Mouse (Mus musculus): ENCODE measurements at regions not wholly inside any gene's neighbourhood (a gene's known extent, or its start where the extent isn't known, plus 50 kb on each side); places are given as distances from the start of the nearest gene placed in this dataset.

DNA sequence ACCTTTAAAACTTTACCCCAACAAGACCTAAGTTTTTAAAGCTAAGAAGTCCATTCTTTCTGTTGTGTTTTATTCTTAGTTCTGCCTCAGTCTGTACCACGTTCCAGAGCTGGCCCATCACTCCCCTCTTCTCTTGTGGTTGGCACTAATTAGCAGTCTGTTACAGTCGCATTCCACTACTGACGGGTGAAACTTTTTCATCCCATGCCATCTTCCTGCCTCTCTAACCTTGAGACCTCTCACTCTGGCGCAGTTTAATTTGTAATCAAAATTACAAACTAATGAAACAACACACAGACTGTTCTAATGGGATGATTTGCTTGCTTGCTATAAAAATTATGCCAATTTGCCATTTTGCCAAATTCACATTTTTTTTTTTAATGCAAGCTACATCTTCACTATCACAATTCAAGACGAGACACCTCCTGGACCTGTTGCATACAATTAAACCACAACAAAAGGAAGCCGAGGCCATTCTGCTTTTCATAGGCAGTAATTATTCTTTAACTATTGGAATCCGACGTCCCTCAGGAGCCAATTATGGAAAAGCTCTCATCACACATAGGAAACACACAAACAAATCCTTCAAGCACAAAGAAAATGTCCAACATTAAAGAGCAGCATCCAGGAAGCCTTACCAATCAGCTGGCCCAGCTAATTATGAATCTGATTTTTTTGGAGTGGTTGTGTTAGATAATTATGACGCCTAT is 138.1 kb upstream of the Irx5 start:
- Histone ChIP-seq H3K4me1 (ENCODE audit: control insufficient read depth, insufficient read depth, low read depth, low read length) (no peaks in the 10 kb centered on the region), H3K36me3 (ENCODE audit: control insufficient read depth, insufficient read depth, low read length) (no peaks in the 10 kb centered on the region), H3K4me3 (ENCODE audit: low read length) (no peak overlapping the region), H3K4me2 (ENCODE audit: low read length) (no peak overlapping the region), H3K27me3 (replicated peaks; ENCODE audit: control insufficient read depth, insufficient read depth, low read length) (no peaks in the 10 kb centered on the region), H3K27ac (ENCODE audit: low read depth, low read length) (no peak overlapping the region), H3K9me3 (ENCODE audit: control insufficient read depth, low read length) (no peaks in the 10 kb centered on the region), H3K9ac (ENCODE audit: low read depth, low read length) (no peak overlapping the region)
- ATAC-seq, result no peak
- 51% methylated on average over 9 of the region's 9 CpGs for WGBS

DNA sequence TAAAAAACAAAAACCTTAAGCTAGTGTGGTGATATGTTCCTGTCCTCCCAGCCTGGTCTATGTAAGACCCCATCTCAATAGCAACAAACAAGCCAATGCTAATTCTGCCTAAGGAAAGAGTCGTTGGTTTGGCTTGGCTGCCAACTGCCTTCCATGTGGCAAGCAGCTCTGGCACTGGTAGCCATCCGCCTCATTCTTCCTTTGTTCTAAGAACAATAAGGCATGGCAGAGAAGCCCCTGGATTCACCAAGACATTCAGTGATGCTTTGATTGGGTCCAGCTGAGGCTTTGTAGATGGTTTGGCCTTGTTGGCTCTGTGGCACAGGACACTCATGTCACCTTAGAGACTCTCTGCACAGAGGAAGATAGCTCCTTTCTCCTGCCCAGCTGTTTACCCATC is 139.9 kb upstream of the Irx5 start:
- H3K4me3 ChIP-seq (ENCODE audit: low read length), result no peak overlapping the region
- no peak overlapping the region for H3K27ac ChIP-seq (ENCODE audit: low read depth, low read length)
- no peaks in the 10 kb centered on the region for H3K27me3 ChIP-seq (replicated peaks; ENCODE audit: control insufficient read depth, insufficient read depth, low read length)
- H3K4me2 ChIP-seq (ENCODE audit: low read length), result no peak overlapping the region
- no peaks in the 10 kb centered on the region for H3K9me3 ChIP-seq (ENCODE audit: control insufficient read depth, low read length)
- no peaks in the 10 kb centered on the region for H3K4me1 ChIP-seq (ENCODE audit: control insufficient read depth, insufficient read depth, low read depth, low read length)
- no peak for ATAC-seq
- 41% methylated on average over 2 of the region's 2 CpGs for WGBS
- H3K36me3 ChIP-seq (ENCODE audit: control insufficient read depth, insufficient read depth, low read length), result no peaks in the 10 kb centered on the region
- H3K9ac ChIP-seq (ENCODE audit: low read depth, low read length), result no peak overlapping the region

DNA sequence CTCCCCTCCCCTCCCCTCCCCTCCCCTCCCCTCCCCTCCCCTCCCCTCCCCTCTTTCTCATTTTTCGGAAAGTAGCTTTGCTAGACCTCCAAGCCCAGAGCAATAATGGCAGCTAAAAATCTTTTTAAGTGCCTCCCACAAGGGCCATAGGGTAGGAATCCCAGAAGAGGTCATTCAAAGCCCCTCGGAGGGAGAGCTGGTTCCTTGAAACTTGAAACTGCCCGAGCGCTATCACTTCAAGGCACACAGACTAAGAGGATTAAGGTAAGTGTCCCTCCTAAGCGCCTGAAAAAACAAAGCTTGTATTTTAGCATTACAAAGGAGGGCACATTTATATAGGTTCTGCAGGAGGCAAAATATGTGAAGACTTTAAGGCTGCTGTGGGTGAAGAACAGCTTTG is 141.2 kb upstream of the Irx5 start:
- Histone ChIP-seq H3K36me3 (ENCODE audit: control insufficient read depth, insufficient read depth, low read length) (no peaks in the 10 kb centered on the region), H3K9me3 (ENCODE audit: control insufficient read depth, low read length) (no peaks in the 10 kb centered on the region)
- WGBS, result 15% methylated on average over 4 of the region's 5 CpGs

DNA sequence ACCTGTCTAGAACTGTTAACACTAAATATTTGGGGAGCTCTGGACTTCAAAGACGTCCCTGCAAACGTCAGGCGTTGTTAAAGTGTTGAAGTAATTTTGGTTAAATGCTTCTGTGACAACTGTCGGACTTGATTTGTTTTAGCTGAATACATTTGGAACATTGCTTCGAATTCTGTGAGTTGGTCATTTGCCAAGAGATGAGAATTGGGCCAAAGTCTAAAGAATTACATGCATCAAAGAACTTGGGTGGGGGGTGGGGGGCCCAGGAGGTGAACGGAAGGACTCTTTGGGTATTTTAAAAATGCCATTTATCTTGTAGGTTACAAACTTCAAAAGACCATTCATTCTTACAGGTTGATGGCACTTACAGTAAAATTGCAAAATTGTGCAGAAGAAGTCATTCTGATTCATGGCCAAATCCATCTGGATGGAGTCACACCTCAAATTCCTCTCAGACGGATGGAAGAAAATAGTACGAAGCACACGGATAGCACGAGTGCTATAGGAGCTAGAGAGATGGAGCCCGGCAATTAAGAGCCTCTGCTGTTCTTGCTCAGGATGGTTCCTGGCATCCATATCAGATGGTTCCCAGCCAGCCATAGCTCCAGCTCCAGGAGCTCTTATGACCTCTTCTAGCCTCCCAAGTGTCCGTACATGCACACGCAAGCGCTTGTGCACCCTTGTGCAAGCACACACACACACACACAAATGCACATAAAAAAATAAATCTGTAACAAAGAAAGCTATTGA is 144.5 kb upstream of the Irx5 start:
- 68% methylated on average over 14 of the region's 14 CpGs for WGBS
- Histone ChIP-seq H3K9ac (ENCODE audit: low read depth, low read length) (no peak overlapping the region), H3K4me2 (ENCODE audit: low read length) (no peak overlapping the region), H3K4me1 (ENCODE audit: control insufficient read depth, insufficient read depth, low read depth, low read length) (no peaks in the 10 kb centered on the region), H3K27ac (ENCODE audit: low read depth, low read length) (no peak overlapping the region), H3K36me3 (ENCODE audit: control insufficient read depth, insufficient read depth, low read length) (no peaks in the 10 kb centered on the region), H3K9me3 (ENCODE audit: control insufficient read depth, low read length) (no peaks in the 10 kb centered on the region), H3K4me3 (ENCODE audit: low read length) (no peak overlapping the region), H3K27me3 (replicated peaks; ENCODE audit: control insufficient read depth, insufficient read depth, low read length) (no peaks in the 10 kb centered on the region)
- no peak for ATAC-seq

More for the DNA sequence above, 141.2 kb upstream of the Irx5 start:
- Histone ChIP-seq H3K27ac (ENCODE audit: low read depth, low read length) (no peak overlapping the region), H3K4me2 (ENCODE audit: low read length) (no peak overlapping the region), H3K9ac (ENCODE audit: low read depth, low read length) (no peak overlapping the region), H3K4me1 (ENCODE audit: control insufficient read depth, insufficient read depth, low read depth, low read length) (no peaks in the 10 kb centered on the region), H3K27me3 (replicated peaks; ENCODE audit: control insufficient read depth, insufficient read depth, low read length) (no peaks in the 10 kb centered on the region), H3K4me3 (ENCODE audit: low read length) (no peak overlapping the region)
- no peak for ATAC-seq

DNA sequence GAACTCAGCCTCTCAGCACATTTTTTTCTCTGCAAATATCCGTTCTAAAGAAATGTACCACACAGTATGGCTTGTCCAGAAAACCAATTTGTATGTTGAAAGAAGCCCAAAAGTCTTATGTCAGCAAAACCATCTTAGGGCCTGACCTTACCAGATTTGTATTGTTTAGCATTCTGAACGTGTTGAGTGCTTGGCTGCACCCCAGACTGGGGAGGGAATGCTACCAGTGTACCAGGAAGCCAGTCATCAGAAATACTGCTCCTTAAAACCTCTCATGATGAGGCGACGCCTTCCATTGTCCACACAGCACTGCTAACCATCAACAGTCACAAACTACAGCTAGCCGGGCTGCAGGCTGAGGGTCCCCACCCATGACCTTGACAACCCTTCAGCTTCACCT is 148.3 kb upstream of the Irx5 start:
- no peaks in the 10 kb centered on the region for H3K27me3 ChIP-seq (replicated peaks; ENCODE audit: control insufficient read depth, insufficient read depth, low read length)
- ATAC-seq, result no peak
- H3K36me3 ChIP-seq (ENCODE audit: control insufficient read depth, insufficient read depth, low read length), result no peaks in the 10 kb centered on the region
- no peak overlapping the region for H3K4me2 ChIP-seq (ENCODE audit: low read length)
- H3K27ac ChIP-seq (ENCODE audit: low read depth, low read length), result no peak overlapping the region
- WGBS, result 78% methylated on average over 5 of the region's 5 CpGs
- no peaks in the 10 kb centered on the region for H3K9me3 ChIP-seq (ENCODE audit: control insufficient read depth, low read length)
- no peak overlapping the region for H3K9ac ChIP-seq (ENCODE audit: low read depth, low read length)
- no peaks in the 10 kb centered on the region for H3K4me1 ChIP-seq (ENCODE audit: control insufficient read depth, insufficient read depth, low read depth, low read length)
- H3K4me3 ChIP-seq (ENCODE audit: low read length), result no peak overlapping the region

DNA sequence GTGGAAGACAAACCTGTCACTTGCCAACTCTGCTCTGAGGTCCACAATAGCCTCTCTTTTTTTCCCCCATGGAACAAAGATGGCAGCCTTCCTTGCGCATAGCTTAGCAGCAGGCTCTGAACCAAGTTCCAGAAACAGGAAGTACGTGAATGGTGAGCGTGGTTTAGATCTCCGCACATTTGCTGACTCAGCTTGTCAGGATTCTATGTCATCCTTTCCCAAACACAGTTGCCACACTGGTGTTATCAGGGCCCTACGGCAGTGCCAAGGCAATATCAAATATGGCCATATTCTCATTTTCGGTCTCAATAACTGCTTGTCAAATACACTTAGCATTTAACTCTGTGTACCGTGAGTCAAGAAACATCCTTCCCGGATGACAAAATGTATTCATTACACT is 161.8 kb upstream of the Irx5 start:
- H3K4me3 ChIP-seq (ENCODE audit: low read length), result no peak overlapping the region
- no peaks in the 10 kb centered on the region for H3K4me1 ChIP-seq (ENCODE audit: control insufficient read depth, insufficient read depth, low read depth, low read length)
- no peaks in the 10 kb centered on the region for H3K27me3 ChIP-seq (replicated peaks; ENCODE audit: control insufficient read depth, insufficient read depth, low read length)
- no peak overlapping the region for H3K27ac ChIP-seq (ENCODE audit: low read depth, low read length)
- no peak overlapping the region for H3K9ac ChIP-seq (ENCODE audit: low read depth, low read length)
- no peak for ATAC-seq
- no peak overlapping the region for H3K4me2 ChIP-seq (ENCODE audit: low read length)
- H3K36me3 ChIP-seq (ENCODE audit: control insufficient read depth, insufficient read depth, low read length), result no peaks in the 10 kb centered on the region
- H3K9me3 ChIP-seq (ENCODE audit: control insufficient read depth, low read length), result no peaks in the 10 kb centered on the region
- WGBS, result 96% methylated on average over 8 of the region's 8 CpGs

DNA sequence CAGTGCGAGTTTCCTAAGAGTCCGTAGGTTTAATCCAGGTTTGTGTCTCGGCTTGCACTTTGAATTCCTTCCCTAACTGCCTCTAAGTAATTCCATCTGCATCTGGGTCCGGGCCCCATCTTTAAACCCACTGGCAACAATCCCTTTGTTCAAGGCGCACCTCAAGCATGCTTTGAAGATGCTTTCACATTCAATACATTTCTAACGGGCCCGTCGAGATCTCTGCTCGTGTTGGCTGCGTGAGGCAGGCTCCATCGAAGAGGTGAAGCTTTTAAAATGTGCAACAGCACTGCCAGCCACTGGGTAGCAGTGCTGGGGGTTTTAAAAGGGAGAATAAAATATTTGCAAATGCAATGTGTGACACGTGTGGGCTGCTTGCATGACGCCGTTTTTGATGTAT is 163.4 kb upstream of the Irx5 start:
- H3K4me3 ChIP-seq (ENCODE audit: low read length), result no peak overlapping the region
- WGBS, result 67% methylated on average over 14 of the region's 14 CpGs

DNA sequence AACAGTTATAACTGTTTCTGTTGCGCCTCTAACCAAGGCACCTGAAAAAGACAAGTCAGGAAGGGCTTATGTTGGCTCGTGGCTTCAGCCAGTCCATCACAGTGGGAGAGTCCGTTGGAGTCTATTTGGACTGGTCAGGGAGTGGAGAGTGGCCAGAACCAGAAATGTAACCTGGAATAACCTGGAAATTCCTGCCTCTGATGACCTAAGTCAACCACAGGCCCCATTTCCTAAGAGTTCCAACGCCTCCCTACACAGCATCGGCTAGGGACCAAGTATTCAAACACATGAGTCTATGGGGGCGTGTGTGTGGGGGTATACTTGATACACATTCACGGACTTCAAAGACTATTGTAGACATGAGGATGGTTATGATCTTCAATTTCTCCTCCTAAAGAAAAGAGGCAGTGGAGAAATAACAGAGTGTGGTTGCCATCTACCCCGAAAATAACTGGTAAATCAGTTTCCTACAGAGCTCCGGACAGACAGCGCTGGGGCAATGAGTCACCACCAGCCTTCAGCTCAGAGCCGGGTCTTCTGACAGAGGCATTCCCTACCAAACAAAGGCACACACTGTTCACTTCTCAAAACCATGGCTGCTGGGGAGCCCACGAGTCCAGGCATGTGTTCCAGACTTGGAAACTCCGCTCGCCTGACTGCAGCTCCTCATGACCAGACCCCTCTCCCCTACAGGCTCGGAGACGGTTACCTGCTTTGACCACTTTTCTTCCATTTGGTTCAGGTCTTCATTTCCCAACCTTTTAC is 167.0 kb upstream of the Irx5 start:
- no peak overlapping the region for H3K9ac ChIP-seq (ENCODE audit: low read depth, low read length)
- no peaks in the 10 kb centered on the region for H3K27me3 ChIP-seq (replicated peaks; ENCODE audit: control insufficient read depth, insufficient read depth, low read length)
- H3K36me3 ChIP-seq (ENCODE audit: control insufficient read depth, insufficient read depth, low read length), result no peaks in the 10 kb centered on the region
- H3K4me1 ChIP-seq (ENCODE audit: control insufficient read depth, insufficient read depth, low read depth, low read length), result no peaks in the 10 kb centered on the region
- WGBS, result 92% methylated on average over 16 of the region's 16 CpGs
- H3K4me3 ChIP-seq (ENCODE audit: low read length), result no peak overlapping the region
- ATAC-seq, result no peak
- H3K9me3 ChIP-seq (ENCODE audit: control insufficient read depth, low read length), result peaks cover 2% of the 10 kb centered on the region; the same call in 1 of the 2 replicates
- no peak overlapping the region for H3K27ac ChIP-seq (ENCODE audit: low read depth, low read length)
- no peak overlapping the region for H3K4me2 ChIP-seq (ENCODE audit: low read length)

More for the DNA sequence above, 163.4 kb upstream of the Irx5 start:
- H3K27me3 ChIP-seq (replicated peaks; ENCODE audit: control insufficient read depth, insufficient read depth, low read length), result no peaks in the 10 kb centered on the region
- no peak overlapping the region for H3K27ac ChIP-seq (ENCODE audit: low read depth, low read length)
- no peak overlapping the region for H3K4me2 ChIP-seq (ENCODE audit: low read length)
- H3K4me1 ChIP-seq (ENCODE audit: control insufficient read depth, insufficient read depth, low read depth, low read length), result no peaks in the 10 kb centered on the region
- no peaks in the 10 kb centered on the region for H3K9me3 ChIP-seq (ENCODE audit: control insufficient read depth, low read length)
- no peaks in the 10 kb centered on the region for H3K36me3 ChIP-seq (ENCODE audit: control insufficient read depth, insufficient read depth, low read length)
- H3K9ac ChIP-seq (ENCODE audit: low read depth, low read length), result no peak overlapping the region
- no peak for ATAC-seq

DNA sequence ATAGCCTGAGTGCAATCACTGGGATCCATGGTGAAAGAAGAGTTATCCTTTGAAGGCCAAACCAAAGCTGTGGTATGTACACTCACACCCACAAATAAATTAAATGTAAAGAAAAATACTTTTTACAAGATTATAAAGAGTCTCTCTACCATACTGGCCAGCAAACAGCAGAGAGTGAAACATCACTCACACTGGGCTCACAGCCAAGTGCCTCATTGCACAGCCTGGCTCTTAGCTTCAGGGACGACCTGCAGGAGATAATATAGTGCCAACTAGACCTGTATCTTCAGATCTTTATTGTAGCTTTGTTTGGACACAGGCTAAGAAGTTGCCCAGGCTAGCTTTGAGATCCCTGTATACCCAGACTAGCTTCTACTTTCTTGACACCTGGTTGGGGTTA is 174.1 kb upstream of the Irx5 start:
- H3K27me3 ChIP-seq (replicated peaks; ENCODE audit: control insufficient read depth, insufficient read depth, low read length), result no peaks in the 10 kb centered on the region
- no peak for ATAC-seq
- no peak overlapping the region for H3K9ac ChIP-seq (ENCODE audit: low read depth, low read length)
- no peaks in the 10 kb centered on the region for H3K4me1 ChIP-seq (ENCODE audit: control insufficient read depth, insufficient read depth, low read depth, low read length)
- no peak overlapping the region for H3K4me3 ChIP-seq (ENCODE audit: low read length)
- peaks cover 2% of the 10 kb centered on the region; the same call in 1 of the 2 replicates for H3K9me3 ChIP-seq (ENCODE audit: control insufficient read depth, low read length)
- H3K27ac ChIP-seq (ENCODE audit: low read depth, low read length), result no peak overlapping the region
- H3K4me2 ChIP-seq (ENCODE audit: low read length), result no peak overlapping the region
- WGBS, result 41% methylated on average over 1 of the region's 1 CpGs
- no peaks in the 10 kb centered on the region for H3K36me3 ChIP-seq (ENCODE audit: control insufficient read depth, insufficient read depth, low read length)

All from hindbrain, embryonic 16.5 days (tissue).